Mouse (Mus musculus) megakaryocyte, embryonic 14.5 days (primary cell): ENCODE measurements around the gene Wdr20rt.

Experiments used
- FLI1 ChIP-seq: IDR thresholded peaks from 2 replicates; pipeline ENCODE4 v1.6.1; 2012; ENCODE audit warnings: low read length, inconsistent platforms, mixed read lengths
- GATA1 ChIP-seq: IDR thresholded peaks from 3 replicates; pipeline ENCODE4 v1.6.1; 2012; ENCODE audit warnings: mixed read lengths, low read length, inconsistent platforms, borderline replicate concordance

GRCm38 (mm10) chr12:65201812-65202211 lies 23.5 kb upstream of the Wdr20rt start:
- TF ChIP-seq GATA1 (no peak), FLI1 (no peak)
